Mouse (Mus musculus) stomach, postnatal 0 days (tissue): ENCODE measurements around the gene Tmem201. TPM values are rescaled to one million over a fixed set of nuclear protein-coding genes. Genes with fewer than 3 reads are reported as not detected.

Experiments
- ATAC-seq: fragments of 200-750 bp; cut with Nextera tagmentation; 2 replicates; pipeline ENCODE4 v1.8.0; 2017; ENCODE audit not compliant: low FRiP score, low TSS enrichment
- DNase-seq: peaks from one replicate; pipeline ENCODE4 v3.0.0-alpha.2; 2016; ENCODE audit warnings: low spot score
- H3K27ac ChIP-seq: fragments of 300-500 bp; sonication (generic); replicated peaks from 2 replicates; pipeline ENCODE4 v1.5.1; 2014; ENCODE audit warnings: mild to moderate bottlenecking, control low read depth
- H3K27me3 ChIP-seq: fragments of 300-500 bp; sonication (generic); 2 replicates; pipeline ENCODE4 v1.6.1; 2014; ENCODE audit warnings: low read length; ENCODE audit not compliant: control insufficient read depth, insufficient read depth
- H3K36me3 ChIP-seq: fragments of 300-500 bp; sonication (generic); 2 replicates; pipeline ENCODE4 v1.6.1; 2014; ENCODE audit warnings: low read length, mixed read lengths; ENCODE audit not compliant: control insufficient read depth, insufficient read depth
- H3K4me1 ChIP-seq: fragments of 300-500 bp; sonication (generic); replicated peaks from 2 replicates; pipeline ENCODE4 v1.6.1; 2014; ENCODE audit warnings: antibody characterized with exemption; ENCODE audit not compliant: control insufficient read depth, insufficient read depth
- H3K4me2 ChIP-seq: fragments of 300-500 bp; sonication (generic); replicated peaks from 2 replicates; pipeline ENCODE4 v1.6.1; 2014; ENCODE audit warnings: low read depth, mild to moderate bottlenecking, control low read depth, moderate library complexity
- H3K4me3 ChIP-seq: fragments of 300-500 bp; sonication (generic); 2 replicates; pipeline ENCODE4 v1.5.1; 2014; ENCODE audit warnings: low read depth, low read length, control low read depth
- H3K9ac ChIP-seq: fragments of 300-500 bp; sonication (generic); 2 replicates; pipeline ENCODE4 v1.6.1; 2014; ENCODE audit warnings: mild to moderate bottlenecking, low read length, control low read depth, mixed read lengths
- H3K9me3 ChIP-seq: fragments of 300-500 bp; sonication (generic); 2 replicates; pipeline ENCODE4 v1.6.1; 2016; ENCODE audit warnings: low read length; ENCODE audit not compliant: control insufficient read depth
- CTCF ChIP-seq: IDR thresholded peaks from 2 replicates; pipeline ENCODE4 v1.5.1; 2016; ENCODE audit warnings: antibody characterized with exemption, low read depth, mild to moderate bottlenecking, moderate library complexity
- EP300 ChIP-seq: optimal IDR thresholded peaks from 2 replicates; pipeline ENCODE3; 2016; ENCODE audit warnings: antibody characterized with exemption
- WGBS: fragments of 180-500 bp; shearing (Covaris S2); extraction: QIAGEN DNeasy Blood & Tissue Kit; methylation state at CpG from one replicate; pipeline ENCODE4 v1.1.7; 2014; 5-methylcytosine and 5-hydroxymethylcytosine counted together
- polyA plus RNA-seq: library from polyadenylated mRNA; unstranded; fragments of >200 nt; fragmentation: Nextera tagmentation; extraction: Ambion mirVana; gene quantifications from 2 replicates; pipeline ENCODE4 v1.2.1, GENCODE M21; 2015

Gene Tmem201
- polyA plus RNA-seq, 1 experiment from 2014 or later = 7.5 TPM

- no peak for ATAC-seq
- Histone ChIP-seq H3K4me3 (no peak overlapping the region), H3K27ac (peak overlapping the region; percentile 49; the same call in 1 of the 2 replicates), H3K4me2 (no peak overlapping the region), H3K9ac (no peak overlapping the region), H3K36me3 (no peaks in the 10 kb centered on the region), H3K27me3 (no peaks in the 10 kb centered on the region), H3K9me3 (no peaks in the 10 kb centered on the region), H3K4me1 (0 out of 2 replicates have a peak, but pooled peaks cover 3% of the 10 kb centered on the region)
- 79% methylated on average over 9 of the region's 9 CpGs for WGBS
- TF ChIP-seq CTCF (no peak), EP300 (no peak)
- no peak for DNase-seq
Measured at GRCm38 (mm10) chr4:149779966-149780365, 42.1 kb upstream of the Tmem201 start.

DNA sequence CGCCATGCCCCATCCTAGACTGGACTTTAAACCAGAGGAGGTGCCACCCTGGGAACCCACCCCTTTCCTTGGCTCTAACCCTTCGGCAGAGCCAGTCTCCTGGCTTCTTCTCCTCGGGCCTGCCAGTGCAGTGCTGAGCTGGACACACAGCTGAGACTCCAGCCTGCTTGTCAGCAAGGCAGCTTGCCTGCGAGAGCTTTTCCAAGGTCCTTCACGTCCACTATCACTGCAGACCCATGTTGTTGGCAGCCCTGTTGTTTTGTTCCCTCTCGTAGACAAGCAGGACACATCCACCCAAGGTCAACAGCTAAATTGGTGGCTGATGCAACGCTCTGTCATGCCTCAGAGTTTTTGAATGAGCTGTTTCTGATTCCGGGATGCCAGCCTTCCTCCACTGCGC lies 39.3 kb upstream of the Tmem201 start:
- H3K27ac ChIP-seq = peak overlapping the region; percentile 63
- no peaks in the 10 kb centered on the region for H3K9me3 ChIP-seq
- no peak overlapping the region for H3K9ac ChIP-seq
- ATAC-seq = peak; percentile 31; the same call in 1 of the 2 replicates
- DNase-seq = peak; percentile 64
- no peaks in the 10 kb centered on the region for H3K36me3 ChIP-seq
- H3K27me3 ChIP-seq = no peaks in the 10 kb centered on the region
- H3K4me3 ChIP-seq = no peak overlapping the region
- peaks cover 3% of the 10 kb centered on the region; the same call in 1 of the 2 replicates for H3K4me1 ChIP-seq
- TF ChIP-seq CTCF (no peak), EP300 (no peak)
- WGBS = 73% methylated on average over 9 of the region's 9 CpGs
- H3K4me2 ChIP-seq = no peak overlapping the region

DNA sequence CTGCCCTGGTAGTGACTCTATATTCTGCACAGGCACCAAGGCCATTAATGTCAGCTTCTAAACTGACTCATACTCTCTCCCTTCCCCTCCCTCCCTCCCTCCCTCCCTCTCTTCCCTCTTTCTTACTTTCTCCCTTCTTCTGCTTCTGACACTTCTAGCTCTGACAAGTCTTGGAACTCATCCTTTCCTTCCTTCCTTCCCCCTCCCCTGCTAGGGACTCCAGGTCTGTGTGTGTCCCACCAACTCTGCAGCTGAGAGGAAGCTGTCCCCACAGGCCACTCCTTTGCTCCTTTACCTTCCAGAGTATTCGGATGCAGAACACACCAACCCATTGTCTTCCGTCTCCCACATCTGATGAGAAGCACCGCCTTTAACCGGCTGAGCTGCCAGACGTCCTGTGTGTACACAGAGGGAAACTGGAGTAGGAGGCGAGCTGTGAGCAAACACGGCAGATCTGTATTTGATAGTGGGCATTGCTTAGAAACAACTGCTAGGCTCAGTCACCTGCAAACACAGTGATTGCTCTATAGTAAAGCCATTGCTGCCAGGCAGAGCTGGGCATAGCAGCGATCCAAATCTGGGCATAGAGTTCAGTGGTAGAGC lies 38.0 kb upstream of the Tmem201 start:
- TF ChIP-seq EP300 (no peak), CTCF (no peak)
- no peak overlapping the region for H3K4me3 ChIP-seq
- no peak overlapping the region; the same call in 1 of the 2 replicates for H3K4me2 ChIP-seq
- H3K27me3 ChIP-seq = no peaks in the 10 kb centered on the region
- 17% methylated on average over 8 of the region's 8 CpGs for WGBS
- no peaks in the 10 kb centered on the region for H3K36me3 ChIP-seq
- no peak overlapping the region for H3K9ac ChIP-seq
- peak; percentile 55 for ATAC-seq
- H3K9me3 ChIP-seq = no peaks in the 10 kb centered on the region
- peaks cover 3% of the 10 kb centered on the region; the same call in 1 of the 2 replicates for H3K4me1 ChIP-seq
- peak overlapping the region; percentile 65 for H3K27ac ChIP-seq
- DNase-seq = peak; percentile 62

- H3K4me3 ChIP-seq = no peak overlapping the region
- 41% methylated on average over 7 of the region's 7 CpGs for WGBS
- TF ChIP-seq CTCF (no peak), EP300 (no peak)
- H3K27ac ChIP-seq = peak overlapping the region; percentile 65
- H3K36me3 ChIP-seq = no peaks in the 10 kb centered on the region
- ATAC-seq (0 out of 2 replicates have a peak, but pooled peaks have one; percentile 0), DNase-seq (peak; percentile 49)
- H3K4me2 ChIP-seq = no peak overlapping the region
- peaks cover 3% of the 10 kb centered on the region; the same call in 1 of the 2 replicates for H3K4me1 ChIP-seq
- H3K9ac ChIP-seq = no peak overlapping the region
- no peaks in the 10 kb centered on the region for H3K9me3 ChIP-seq
- H3K27me3 ChIP-seq = no peaks in the 10 kb centered on the region
Measured at GRCm38 (mm10) chr4:149775330-149775729, 37.5 kb upstream of the Tmem201 start.

DNA sequence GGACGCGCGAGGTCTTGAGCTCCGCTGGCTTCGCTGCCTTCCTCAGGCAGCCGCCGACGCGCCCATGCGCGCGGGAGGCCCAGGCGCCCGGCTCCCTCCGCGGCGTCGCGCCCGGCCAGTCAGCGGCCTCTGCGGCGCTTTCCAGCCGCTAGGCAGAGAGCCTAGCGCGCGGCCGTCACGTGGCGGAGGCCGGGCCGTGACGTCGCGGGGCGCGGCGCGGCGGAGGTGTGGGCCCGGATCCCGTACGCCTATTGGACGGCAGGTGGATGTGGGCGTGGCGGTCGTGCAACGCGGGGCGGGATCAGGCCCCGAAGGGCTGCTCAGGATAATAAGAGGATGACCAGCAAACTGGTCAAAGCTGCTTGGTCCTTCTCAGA lies 36.2 kb upstream of the Tmem201 start, which contains the start of gene Slc25a33:
Slc25a33 (minus strand) TSS at position 184 of the 377 bp plus-strand sequence.
- Histone ChIP-seq H3K27me3 (no peaks in the 10 kb centered on the region), H3K4me2 (peak within 1 kb of the TSS; percentile 99), H3K9me3 (no peaks in the 10 kb centered on the region), H3K4me1 (peaks cover 3% of the 10 kb centered on the region; the same call in 1 of the 2 replicates), H3K36me3 (no peaks in the 10 kb centered on the region), H3K4me3 (peak within 1 kb of the TSS; percentile 72), H3K27ac (peak within 1 kb of the TSS; percentile 87), H3K9ac (peak within 1 kb of the TSS; percentile 83)
- peak; percentile 95 for ATAC-seq
- TF ChIP-seq CTCF (no peak), EP300 (no peak)
- under 1% methylated on average over 38 of the region's 51 CpGs for WGBS
- DNase-seq = peak; percentile 96

DNA sequence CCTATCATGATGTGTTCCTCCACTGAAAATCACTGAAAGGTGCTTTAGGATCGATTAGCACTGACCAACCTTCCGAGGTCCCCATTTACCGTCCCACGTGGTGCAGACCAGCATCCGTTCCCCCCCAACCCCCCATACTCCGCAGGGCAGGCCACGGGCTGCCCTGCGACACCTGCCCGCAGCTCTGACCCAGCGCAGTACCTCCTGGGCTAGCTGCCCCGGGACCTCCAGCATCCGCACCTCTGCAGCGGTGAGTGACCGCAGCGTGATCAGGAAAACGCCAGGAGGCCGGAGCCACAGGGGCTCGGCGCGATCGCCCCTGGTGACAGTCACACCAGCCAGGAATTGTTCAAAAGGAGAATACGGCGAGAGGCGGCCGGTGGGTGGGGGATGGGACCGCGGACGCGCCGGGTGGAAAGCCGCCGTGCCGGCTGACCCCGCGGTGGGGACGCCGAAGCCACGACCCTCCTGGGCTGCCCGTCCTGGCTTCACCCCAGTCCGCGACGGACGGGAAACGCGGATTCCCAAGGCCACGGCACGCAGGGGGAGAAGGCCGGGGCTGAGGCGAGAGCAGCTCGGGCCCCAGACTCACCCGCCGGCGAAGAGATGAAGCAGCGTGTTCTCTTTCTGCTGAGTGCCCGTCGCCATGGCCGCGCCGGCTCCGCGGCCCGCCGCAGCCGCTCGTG lies 35.7 kb upstream of the Tmem201 start:
- Histone ChIP-seq H3K27me3 (no peaks in the 10 kb centered on the region), H3K4me2 (peak overlapping the region; percentile 99), H3K9ac (peak overlapping the region; percentile 83), H3K36me3 (no peaks in the 10 kb centered on the region), H3K27ac (peak overlapping the region; percentile 87), H3K4me1 (peaks cover 3% of the 10 kb centered on the region; the same call in 1 of the 2 replicates), H3K9me3 (no peaks in the 10 kb centered on the region), H3K4me3 (peak overlapping the region; percentile 72)
- TF ChIP-seq EP300 = no peak
- TF ChIP-seq CTCF = no peak
- no peak for DNase-seq
- under 1% methylated on average over 45 of the region's 65 CpGs for WGBS
- ATAC-seq = no peak
